Mouse (Mus musculus) kidney, embryonic 16.5 days (tissue): Measurements from ENCODE around the gene Oser1. TPM values are rescaled to one million over a fixed set of nuclear protein-coding genes. Genes with fewer than 3 reads are reported as not detected.

Experiments used
- polyA plus RNA-seq: library from polyadenylated mRNA; unstranded; fragments of >200 nt; fragmentation: Nextera tagmentation; extraction: Ambion mirVana; gene quantifications from 2 replicates; pipeline ENCODE4 v1.2.1, GENCODE M21; 2015

Oser1 gene
- polyA plus RNA-seq, 1 experiment from 2014 or later: 99.2 TPM

Other genes starting within 250 kb of the Oser1 start
- gene Tox2, start 221.6 kb downstream of the Oser1 start, polyA plus RNA-seq: 1.8 and 2.0 TPM in 2 replicates
- gene Jph2, start 26.7 kb downstream of the Oser1 start, polyA plus RNA-seq: 2.8 and 3.3 TPM in 2 replicates
- 0.91 and 2.2 TPM in 2 replicates for gene Gdap1l1, start 13.8 kb upstream of the Oser1 start, polyA plus RNA-seq
- 11.3 and 11.7 TPM in 2 replicates for gene Fitm2, start 47.9 kb upstream of the Oser1 start, polyA plus RNA-seq
- gene R3hdml, start 67.6 kb upstream of the Oser1 start, polyA plus RNA-seq: 43.8 and 46.4 TPM in 2 replicates
- 25.0 and 25.8 TPM in 2 replicates for gene Hnf4a, start 82.1 kb upstream of the Oser1 start, polyA plus RNA-seq
- gene Ttpal, start 177.6 kb upstream of the Oser1 start, polyA plus RNA-seq: 34.0 and 35.7 TPM in 2 replicates
- 48.9 and 50.1 TPM in 2 replicates for gene Serinc3, start 220.4 kb upstream of the Oser1 start, polyA plus RNA-seq
- 180 and 187 TPM in 2 replicates for gene Pkig, start 233.7 kb upstream of the Oser1 start, polyA plus RNA-seq